Mouse (Mus musculus) CD4-positive helper T cell, adult 2 months (primary cell): ENCODE measurements around the gene Cnot9.
"Not testable (repeated sequence)": the region's sequence is repeated elsewhere in the genome, so short reads cannot be mapped to it uniquely, and the experiment has no call there.

Source experiments
- DNase-seq: peaks from one replicate; pipeline ENCODE4 v3.0.0-alpha.2; 2012; ENCODE audit warnings: low read depth, missing footprints, low spot score

Cnot9 gene

GRCm38 (mm10) chr1:74505721-74506464 is at the start of gene Cnot9:
TSS of gene Cnot9 (plus strand) at chr1:74506058.
- peak; percentile 99 for DNase-seq

- peak; percentile 51 for DNase-seq
These were observed 45.6 kb upstream of the Cnot9 start for GRCm38 (mm10) chr1:74460273-74460672.

GRCm38 (mm10) chr1:74485792-74486191 is 20.1 kb upstream of the Cnot9 start:
- DNase-seq: no peak

GRCm38 (mm10) chr1:74501106-74501505 is 4.8 kb upstream of the Cnot9 start:
- DNase-seq: no peak

GRCm38 (mm10) chr1:74505393-74505720 is 501 bp upstream of the Cnot9 start:
- no peak for DNase-seq

GRCm38 (mm10) chr1:74506471-74506881 is 618 bp downstream of the Cnot9 start:
- DNase-seq: no peak

GRCm38 (mm10) chr1:74507780-74508179 is 1.9 kb downstream of the Cnot9 start:
- DNase-seq: no peak

GRCm38 (mm10) chr1:74511306-74511705 is 5.4 kb downstream of the Cnot9 start:
- DNase-seq: no peak

- not testable (repeated sequence) for DNase-seq
These were observed 7.1 kb downstream of the Cnot9 start for GRCm38 (mm10) chr1:74512999-74513398.

- no peak for DNase-seq
These were observed 14.0 kb downstream of the Cnot9 start for GRCm38 (mm10) chr1:74519875-74520274.

- DNase-seq: no peak
These were observed 18.9 kb downstream of the Cnot9 start for GRCm38 (mm10) chr1:74524746-74525145.

GRCm38 (mm10) chr1:74528589-74528988 is 22.7 kb downstream of the Cnot9 start:
- no peak for DNase-seq

- DNase-seq: no peak
These were observed 32.8 kb downstream of the Cnot9 start for GRCm38 (mm10) chr1:74538650-74539049.

GRCm38 (mm10) chr1:74542451-74542961 is 36.6 kb downstream of the Cnot9 start, which contains the start of gene Plcd4:
TSS of gene Plcd4 (plus strand) at chr1:74542888.
- no peak for DNase-seq

- DNase-seq: no peak
These were observed 38.3 kb downstream of the Cnot9 start, which contains the start of gene Usp37 for GRCm38 (mm10) chr1:74544184-74544583. TSS of gene Usp37 (minus strand) at chr1:74544284.

- DNase-seq: no peak
These were observed 53.2 kb downstream of the Cnot9 start for GRCm38 (mm10) chr1:74559061-74559460.

GRCm38 (mm10) chr1:74565834-74566233 is 60.0 kb downstream of the Cnot9 start:
- no peak for DNase-seq

- no peak for DNase-seq
These were observed 64.2 kb downstream of the Cnot9 start for GRCm38 (mm10) chr1:74569739-74570719.
